Mouse (Mus musculus) lung, embryonic 16.5 days (tissue): ENCODE results near the gene Sh3rf3. TPM values are rescaled to one million over a fixed set of nuclear protein-coding genes. Genes with fewer than 3 reads are reported as not detected.
A peak's percentile ranks its signal among the peaks of the same experiment; 100 is the strongest.
"Not testable (repeated sequence)": the region's sequence is repeated elsewhere in the genome, so short reads cannot be mapped to it uniquely, and the experiment has no call there.

Experiments
- ATAC-seq: fragments of 200-750 bp; cut with Nextera tagmentation; 2 replicates; pipeline ENCODE4 v1.8.0; 2017; ENCODE audit warnings: low read depth, mild to moderate bottlenecking, moderate library complexity
- H3K27ac ChIP-seq: fragments of 300-500 bp; sonication (generic); 2 replicates; pipeline ENCODE4 v1.5.1; 2014; ENCODE audit warnings: mild to moderate bottlenecking, control low read depth, low read length
- H3K27me3 ChIP-seq: fragments of 300-500 bp; sonication (generic); 2 replicates; pipeline ENCODE4 v1.6.1; 2014; ENCODE audit warnings: low read depth, low read length, mixed read lengths; ENCODE audit not compliant: control insufficient read depth, insufficient read depth
- H3K36me3 ChIP-seq: fragments of 300-500 bp; sonication (generic); 2 replicates; pipeline ENCODE4 v1.6.1; 2014; ENCODE audit warnings: low read length; ENCODE audit not compliant: control insufficient read depth, insufficient read depth
- H3K4me1 ChIP-seq: fragments of 300-500 bp; sonication (generic); replicated peaks from 2 replicates; pipeline ENCODE4 v1.6.1; 2014; ENCODE audit warnings: low read length, mixed read lengths; ENCODE audit not compliant: control insufficient read depth, insufficient read depth
- H3K4me2 ChIP-seq: fragments of 300-500 bp; sonication (generic); 2 replicates; pipeline ENCODE4 v1.6.1; 2014; ENCODE audit warnings: low read depth, low read length, control low read depth
- H3K4me3 ChIP-seq: fragments of 300-500 bp; sonication (generic); 2 replicates; pipeline ENCODE4 v1.5.1; 2014; ENCODE audit warnings: mild to moderate bottlenecking, low read length, control low read depth
- H3K9ac ChIP-seq: fragments of 300-500 bp; sonication (generic); 2 replicates; pipeline ENCODE4 v1.6.1; 2014; ENCODE audit warnings: low read length, control low read depth
- H3K9me3 ChIP-seq: fragments of 300-500 bp; sonication (generic); 2 replicates; pipeline ENCODE4 v1.6.1; 2016; ENCODE audit warnings: low read length; ENCODE audit not compliant: control insufficient read depth
- WGBS: fragments of 180-500 bp; shearing (Covaris S2); extraction: QIAGEN DNeasy Blood & Tissue Kit; methylation state at CpG from one replicate; pipeline ENCODE4 v1.1.7; 2014; 5-methylcytosine and 5-hydroxymethylcytosine counted together
- polyA plus RNA-seq: library from polyadenylated mRNA; unstranded; fragments of >200 nt; fragmentation: Nextera tagmentation; extraction: Ambion mirVana; gene quantifications from 2 replicates; pipeline ENCODE4 v1.2.1, GENCODE M21; 2015

Gene Sh3rf3
- polyA plus RNA-seq, 1 experiment from 2014 or later: 1.9 TPM

GRCm38 (mm10) chr10:59090622-59090971 is 277.4 kb downstream of the Sh3rf3 start:
- 80% methylated on average over 7 of the region's 7 CpGs for WGBS
- no peak for ATAC-seq

DNA sequence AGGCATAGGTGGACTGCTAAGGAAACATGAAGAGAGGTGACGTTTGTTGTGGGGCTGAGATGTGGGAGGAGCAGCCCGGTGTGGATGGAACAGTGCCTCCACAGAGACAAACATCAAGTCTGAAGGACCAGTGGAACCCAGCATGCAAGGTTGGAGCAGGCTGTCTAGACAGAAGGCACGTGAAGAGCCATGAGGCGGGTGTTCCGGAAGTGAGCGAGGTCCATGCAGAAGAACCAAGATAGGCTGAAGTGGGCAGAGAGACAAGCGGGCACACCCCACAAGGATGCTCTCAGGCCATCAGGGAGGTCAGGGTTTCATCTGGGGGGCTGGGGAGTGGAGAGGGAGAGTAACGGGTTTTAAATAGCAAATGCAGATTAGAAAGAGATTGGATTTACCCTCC is 278.4 kb downstream of the Sh3rf3 start:
- no peak for ATAC-seq
- Histone ChIP-seq H3K4me1 (peaks cover 7% of the 10 kb centered on the region; the same call in 1 of the 2 replicates), H3K4me2 (no peak overlapping the region), H3K9me3 (no peaks in the 10 kb centered on the region), H3K36me3 (no peaks in the 10 kb centered on the region), H3K4me3 (no peak overlapping the region), H3K9ac (no peak overlapping the region), H3K27me3 (no peaks in the 10 kb centered on the region), H3K27ac (no peak overlapping the region)
- WGBS: 82% methylated on average over 8 of the region's 8 CpGs

More at GRCm38 (mm10) chr10:59090622-59090971, 277.4 kb downstream of the Sh3rf3 start:
- Histone ChIP-seq H3K4me3 (no peak overlapping the region), H3K9ac (no peak overlapping the region), H3K27ac (no peak overlapping the region), H3K4me1 (peaks cover 7% of the 10 kb centered on the region; the same call in 1 of the 2 replicates), H3K4me2 (no peak overlapping the region), H3K36me3 (no peaks in the 10 kb centered on the region), H3K27me3 (no peaks in the 10 kb centered on the region), H3K9me3 (no peaks in the 10 kb centered on the region)

DNA sequence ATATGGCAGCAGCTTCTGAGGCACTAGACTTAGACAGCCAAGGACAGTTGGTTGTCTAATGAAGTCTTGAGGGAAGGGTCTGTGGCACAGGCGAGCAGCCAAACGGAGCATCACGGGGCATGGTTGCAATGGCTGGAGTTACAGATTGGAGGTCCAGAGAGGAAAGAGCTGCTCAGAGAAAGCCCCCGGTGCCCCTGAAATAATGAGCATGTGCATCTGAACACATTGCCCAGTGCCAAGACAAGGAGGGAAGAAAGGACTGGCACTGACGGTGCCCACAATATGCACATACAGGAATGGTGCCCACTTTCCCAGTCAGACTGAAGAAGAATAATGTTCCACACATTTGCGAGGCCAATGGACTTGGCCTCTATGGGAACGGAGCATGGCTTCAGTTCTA is 278.8 kb downstream of the Sh3rf3 start:
- Histone ChIP-seq H3K4me3 (no peak overlapping the region), H3K27ac (no peak overlapping the region), H3K4me1 (peaks cover 7% of the 10 kb centered on the region; the same call in 1 of the 2 replicates), H3K9ac (no peak overlapping the region), H3K36me3 (no peaks in the 10 kb centered on the region), H3K9me3 (no peaks in the 10 kb centered on the region), H3K4me2 (no peak overlapping the region), H3K27me3 (no peaks in the 10 kb centered on the region)
- 85% methylated on average over 7 of the region's 7 CpGs for WGBS
- no peak for ATAC-seq

- not testable (repeated sequence) for H3K9me3 ChIP-seq, H3K27me3 ChIP-seq, H3K27ac ChIP-seq, H3K4me3 ChIP-seq, H3K9ac ChIP-seq, ATAC-seq, H3K36me3 ChIP-seq, H3K4me1 ChIP-seq, H3K4me2 ChIP-seq
- 90% methylated on average over 5 of the region's 5 CpGs for WGBS
Observed at GRCm38 (mm10) chr10:59103076-59103475, 289.9 kb downstream of the Sh3rf3 start.

DNA sequence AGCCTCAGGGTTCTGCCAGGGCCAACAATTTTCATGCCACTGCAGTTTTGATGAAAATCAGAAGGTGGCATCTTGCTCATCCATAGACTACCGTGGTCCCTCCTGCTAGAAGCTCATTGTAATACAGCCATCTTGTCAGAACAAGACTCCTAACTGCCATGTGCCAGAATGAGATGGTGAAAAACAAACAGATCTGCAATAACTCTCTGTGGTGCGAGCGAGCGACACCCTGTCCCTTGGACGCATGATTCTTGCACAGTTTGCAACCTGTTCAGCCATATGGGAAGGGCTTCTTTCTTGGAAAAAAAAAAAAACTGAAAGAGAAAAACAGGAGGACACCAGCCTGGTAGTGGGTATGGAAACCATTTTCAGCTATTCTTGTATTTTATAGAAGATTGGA is 291.5 kb downstream of the Sh3rf3 start:
- WGBS: 87% methylated on average over 5 of the region's 5 CpGs
- Histone ChIP-seq H3K4me2 (no peak overlapping the region), H3K4me3 (no peak overlapping the region)

DNA sequence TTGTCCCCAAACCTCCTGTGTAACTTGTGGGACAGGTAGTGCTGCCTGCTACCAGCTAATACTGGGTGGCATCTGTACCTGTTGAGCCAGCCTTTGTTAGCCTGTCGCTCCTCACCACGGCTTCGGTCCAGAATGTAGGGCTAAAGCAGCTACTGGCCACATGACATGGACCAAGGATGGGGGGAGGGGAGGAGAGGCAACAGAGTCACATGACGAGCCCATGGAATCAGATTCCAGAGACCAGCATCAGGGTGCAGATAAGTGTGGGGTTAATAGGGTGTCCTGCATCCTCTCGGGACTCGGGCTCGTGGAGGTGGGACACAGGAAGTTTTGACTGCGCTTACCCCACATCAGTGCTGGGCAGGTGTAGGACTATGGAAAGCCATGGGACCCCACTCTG is 292.7 kb downstream of the Sh3rf3 start:
- no peak overlapping the region for H3K4me2 ChIP-seq
- H3K4me3 ChIP-seq: no peak overlapping the region
- H3K4me1 ChIP-seq: no peaks in the 10 kb centered on the region
- no peak for ATAC-seq
- no peak overlapping the region for H3K9ac ChIP-seq
- H3K9me3 ChIP-seq: 0 out of 2 replicates have a peak, but pooled peaks cover under 1% of the 10 kb centered on the region
- no peak overlapping the region for H3K27ac ChIP-seq
- 57% methylated on average over 8 of the region's 8 CpGs for WGBS
- peaks cover 7% of the 10 kb centered on the region; the same call in 1 of the 2 replicates for H3K36me3 ChIP-seq
- H3K27me3 ChIP-seq: no peaks in the 10 kb centered on the region

More for the DNA sequence above, 291.5 kb downstream of the Sh3rf3 start:
- no peaks in the 10 kb centered on the region for H3K27me3 ChIP-seq
- H3K4me1 ChIP-seq: no peaks in the 10 kb centered on the region
- no peaks in the 10 kb centered on the region for H3K9me3 ChIP-seq
- H3K27ac ChIP-seq: no peak overlapping the region
- no peaks in the 10 kb centered on the region for H3K36me3 ChIP-seq
- no peak for ATAC-seq
- H3K9ac ChIP-seq: no peak overlapping the region

GRCm38 (mm10) chr10:59106644-59107043 is 293.5 kb downstream of the Sh3rf3 start:
- no peak overlapping the region for H3K4me3 ChIP-seq
- no peak overlapping the region for H3K4me2 ChIP-seq
- no peaks in the 10 kb centered on the region for H3K27me3 ChIP-seq
- 66% methylated on average over 3 of the region's 3 CpGs for WGBS
- peaks cover 7% of the 10 kb centered on the region; the same call in 1 of the 2 replicates for H3K36me3 ChIP-seq
- no peaks in the 10 kb centered on the region for H3K4me1 ChIP-seq
- 0 out of 2 replicates have a peak, but pooled peaks cover 2% of the 10 kb centered on the region for H3K9me3 ChIP-seq
- H3K27ac ChIP-seq: no peak overlapping the region
- no peak for ATAC-seq
- H3K9ac ChIP-seq: no peak overlapping the region

DNA sequence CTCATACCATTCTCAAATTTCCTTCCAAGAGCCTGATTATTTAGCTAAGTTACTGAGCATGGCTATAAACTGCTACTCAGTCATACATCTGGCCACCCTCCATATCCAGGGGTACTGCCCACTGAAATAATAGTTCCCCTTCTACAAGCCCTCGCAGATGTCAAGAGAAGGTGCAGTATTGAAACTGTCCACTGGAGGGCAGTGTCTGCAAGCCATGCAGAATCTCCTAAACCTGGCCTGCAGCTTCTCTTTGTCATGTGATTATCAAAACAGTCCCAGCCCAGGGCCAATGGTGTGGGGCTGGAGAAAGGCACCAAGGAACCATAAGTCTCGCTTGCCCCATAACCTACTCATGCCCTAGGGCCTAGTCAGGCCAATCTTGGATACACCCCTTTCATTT is 295.9 kb downstream of the Sh3rf3 start:
- no peak overlapping the region for H3K9ac ChIP-seq
- peaks cover 7% of the 10 kb centered on the region; the same call in 1 of the 2 replicates for H3K36me3 ChIP-seq
- ATAC-seq: peak; percentile 54
- no peak overlapping the region for H3K4me2 ChIP-seq
- 0 out of 2 replicates have a peak, but pooled peaks cover 2% of the 10 kb centered on the region for H3K9me3 ChIP-seq
- no peaks in the 10 kb centered on the region for H3K27me3 ChIP-seq
- WGBS: 31% methylated on average over 2 of the region's 2 CpGs
- no peak overlapping the region for H3K27ac ChIP-seq
- H3K4me3 ChIP-seq: no peak overlapping the region
- H3K4me1 ChIP-seq: peaks cover 3% of the 10 kb centered on the region; the same call in 1 of the 2 replicates

GRCm38 (mm10) chr10:59110386-59110785 is 297.2 kb downstream of the Sh3rf3 start:
- peaks cover 7% of the 10 kb centered on the region; the same call in 1 of the 2 replicates for H3K36me3 ChIP-seq
- ATAC-seq: no peak
- WGBS: 82% methylated on average over 7 of the region's 7 CpGs

DNA sequence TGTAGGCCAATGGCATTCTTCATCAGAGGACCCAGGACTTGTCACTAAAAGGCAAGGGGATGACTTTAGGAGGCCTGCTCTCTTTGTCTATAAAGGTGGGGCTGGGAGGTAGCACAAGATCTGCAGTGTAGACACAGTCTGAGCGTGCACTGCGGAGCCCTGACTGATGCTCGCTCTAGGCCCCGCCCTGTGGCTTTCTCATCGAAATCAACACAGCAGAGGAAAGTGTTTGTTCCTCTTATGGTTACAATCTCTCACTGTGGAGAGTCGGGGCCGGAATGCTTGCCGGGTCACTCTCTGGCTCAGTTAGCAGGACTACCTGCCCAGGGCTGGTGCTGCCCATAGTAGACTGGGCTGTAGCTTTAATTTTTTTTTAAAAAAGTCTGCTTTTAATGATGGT is 299.6 kb downstream of the Sh3rf3 start:
- H3K27ac ChIP-seq: no peak overlapping the region
- H3K4me1 ChIP-seq: peaks cover 14% of the 10 kb centered on the region
- no peak for ATAC-seq
- 73% methylated on average over 8 of the region's 8 CpGs for WGBS
- H3K36me3 ChIP-seq: peaks cover 7% of the 10 kb centered on the region; the same call in 1 of the 2 replicates
- 0 out of 2 replicates have a peak, but pooled peaks cover 2% of the 10 kb centered on the region for H3K9me3 ChIP-seq
- H3K4me3 ChIP-seq: no peak overlapping the region
- H3K4me2 ChIP-seq: no peak overlapping the region
- H3K27me3 ChIP-seq: no peaks in the 10 kb centered on the region
- H3K9ac ChIP-seq: no peak overlapping the region

More at GRCm38 (mm10) chr10:59110386-59110785, 297.2 kb downstream of the Sh3rf3 start:
- Histone ChIP-seq H3K27me3 (no peaks in the 10 kb centered on the region), H3K27ac (no peak overlapping the region), H3K9ac (no peak overlapping the region), H3K4me3 (no peak overlapping the region), H3K4me2 (no peak overlapping the region), H3K9me3 (0 out of 2 replicates have a peak, but pooled peaks cover 2% of the 10 kb centered on the region), H3K4me1 (peaks cover 6% of the 10 kb centered on the region)
